Mouse (Mus musculus) adrenal gland, postnatal 36 days (tissue): ENCODE results near the gene Syp. TPM values are rescaled to one million over a fixed set of nuclear protein-coding genes. Genes with fewer than 3 reads are reported as not detected.

Source experiments
- total RNA-seq, 2 experiments: library from RNA; stranded (reverse); gene quantifications; 2 replicates each; pipeline ENCODE4 v1.2.3; 2021

Syp gene
- total RNA-seq, 2 experiments from 2014 or later = 32.8 to 48.6 TPM

Other genes with a start within 250 kb of the Syp start
- gene Foxp3, start 64.8 kb upstream of the Syp start, total RNA-seq = not detected
- gene Ppp1r3f, start 64.2 kb upstream of the Syp start, total RNA-seq = 1 to 10 TPM; 3.8 to 4.5 TPM
- gene Ccdc22, start 33.0 kb upstream of the Syp start, total RNA-seq = 10 to 100 TPM; 19.0 to 28.3 TPM
- gene Cacna1f, start 31.4 kb upstream of the Syp start, total RNA-seq = under 1 TPM in 1 of 2 experiments, not detected in 1; 0.13 TPM
- gene Prickle3, start 18.8 kb downstream of the Syp start, total RNA-seq = 10 to 100 TPM in 1 of 2 experiments, 1 to 10 TPM in 1; 7.7 to 11.9 TPM
- 10 to 100 TPM; 73.8 to 80.2 TPM for gene Plp2, start 32.9 kb downstream of the Syp start, total RNA-seq
- gene Magix, start 42.8 kb downstream of the Syp start, total RNA-seq = under 1 TPM; 0.66 to 0.89 TPM
- gene Gpkow, start 58.7 kb downstream of the Syp start, total RNA-seq = 10 to 100 TPM; 49.7 to 66.9 TPM
- gene Wdr45, start 75.9 kb downstream of the Syp start, total RNA-seq = 10 to 100 TPM; 48.7 to 67.5 TPM
- gene Gm45208, start 83.8 kb downstream of the Syp start, total RNA-seq = under 1 TPM in 1 of 2 experiments, not detected in 1; 0.43 TPM
- gene Praf2, start 90.0 kb downstream of the Syp start, total RNA-seq = 10 to 100 TPM; 11.5 to 16.3 TPM
- gene Ccdc120, start 112.4 kb downstream of the Syp start, total RNA-seq = 1 to 10 TPM; 2.2 to 4.0 TPM
- gene Tfe3, start 124.1 kb downstream of the Syp start, total RNA-seq = 10 to 100 TPM; 44.5 to 48.7 TPM
- 10 to 100 TPM; 41.0 to 50.8 TPM for gene Gripap1, start 151.3 kb downstream of the Syp start, total RNA-seq
- under 1 TPM; 0.49 to 0.89 TPM for gene Kcnd1, start 183.8 kb downstream of the Syp start, total RNA-seq
- gene Otud5, start 202.9 kb downstream of the Syp start, total RNA-seq = 10 to 100 TPM; 59.0 to 63.3 TPM
- 1 to 10 TPM; 8.5 to 9.0 TPM for gene Pim2, start 239.8 kb downstream of the Syp start, total RNA-seq
- gene Slc35a2, start 245.6 kb downstream of the Syp start, total RNA-seq = 10 to 100 TPM; 38.6 to 43.9 TPM